Mouse (Mus musculus) megakaryocyte, embryonic 14.5 days (primary cell): ENCODE measurements at regions not wholly inside any gene's neighbourhood (a gene's known extent, or its start where the extent isn't known, plus 50 kb on each side); places are given as distances from the start of the nearest gene placed in this dataset.
A peak's percentile ranks its signal among the peaks of the same experiment; 100 is the strongest.

ENCODE experiments used
- H3K27me3 ChIP-seq: replicated peaks from 2 replicates; pipeline ENCODE3; 2012; ENCODE audit warnings: inconsistent platforms
- H3K36me3 ChIP-seq: replicated peaks from 2 replicates; pipeline ENCODE3; 2012; ENCODE audit warnings: low read length, inconsistent platforms, mixed read lengths
- H3K4me1 ChIP-seq: 2 replicates; pipeline ENCODE4 v1.6.1; 2012; ENCODE audit warnings: inconsistent platforms
- H3K4me3 ChIP-seq: replicated peaks from 2 replicates; pipeline ENCODE3; 2012; ENCODE audit warnings: moderate library complexity, mild to moderate bottlenecking, inconsistent platforms
- H3K9me3 ChIP-seq: 2 replicates; pipeline ENCODE4 v1.6.1; 2012; ENCODE audit warnings: inconsistent platforms
- FLI1 ChIP-seq: IDR thresholded peaks from 2 replicates; pipeline ENCODE4 v1.6.1; 2012; ENCODE audit warnings: low read length, inconsistent platforms, mixed read lengths
- GATA1 ChIP-seq: IDR thresholded peaks from 3 replicates; pipeline ENCODE4 v1.6.1; 2012; ENCODE audit warnings: mixed read lengths, low read length, inconsistent platforms, borderline replicate concordance

DNA sequence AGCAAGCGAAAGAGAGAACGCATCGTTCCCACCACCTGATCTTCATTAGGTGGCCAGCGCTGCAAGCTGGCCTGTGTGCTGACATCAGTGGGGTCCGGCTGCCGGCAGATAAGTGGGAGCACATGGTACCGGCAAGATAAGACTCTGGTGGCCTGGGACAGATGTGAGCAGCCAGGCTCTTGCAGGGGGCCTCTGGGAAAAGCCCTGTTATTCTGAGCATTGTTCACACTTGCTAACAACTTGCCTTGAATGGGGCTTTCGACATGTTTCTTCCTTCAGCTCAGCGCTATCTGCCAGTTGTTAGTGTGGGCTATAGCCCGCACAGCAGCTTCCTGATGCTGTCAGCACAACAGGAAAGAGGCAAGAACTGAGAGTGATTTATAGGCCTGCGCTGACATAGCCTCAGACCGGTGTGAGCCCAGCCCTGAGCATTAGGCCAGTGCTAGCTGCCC, 57.9 kb upstream of the Runx1 start:
- no peaks in the 10 kb centered on the region for H3K27me3 ChIP-seq
- H3K4me3 ChIP-seq: peak overlapping the region; percentile 86
- peaks cover 79% of the 10 kb centered on the region for H3K4me1 ChIP-seq
- H3K36me3 ChIP-seq: no peaks in the 10 kb centered on the region
- H3K9me3 ChIP-seq: no peaks in the 10 kb centered on the region
- TF ChIP-seq FLI1: no peak
- peak; percentile 74; the same call in 1 of the 3 replicates for TF ChIP-seq GATA1

DNA sequence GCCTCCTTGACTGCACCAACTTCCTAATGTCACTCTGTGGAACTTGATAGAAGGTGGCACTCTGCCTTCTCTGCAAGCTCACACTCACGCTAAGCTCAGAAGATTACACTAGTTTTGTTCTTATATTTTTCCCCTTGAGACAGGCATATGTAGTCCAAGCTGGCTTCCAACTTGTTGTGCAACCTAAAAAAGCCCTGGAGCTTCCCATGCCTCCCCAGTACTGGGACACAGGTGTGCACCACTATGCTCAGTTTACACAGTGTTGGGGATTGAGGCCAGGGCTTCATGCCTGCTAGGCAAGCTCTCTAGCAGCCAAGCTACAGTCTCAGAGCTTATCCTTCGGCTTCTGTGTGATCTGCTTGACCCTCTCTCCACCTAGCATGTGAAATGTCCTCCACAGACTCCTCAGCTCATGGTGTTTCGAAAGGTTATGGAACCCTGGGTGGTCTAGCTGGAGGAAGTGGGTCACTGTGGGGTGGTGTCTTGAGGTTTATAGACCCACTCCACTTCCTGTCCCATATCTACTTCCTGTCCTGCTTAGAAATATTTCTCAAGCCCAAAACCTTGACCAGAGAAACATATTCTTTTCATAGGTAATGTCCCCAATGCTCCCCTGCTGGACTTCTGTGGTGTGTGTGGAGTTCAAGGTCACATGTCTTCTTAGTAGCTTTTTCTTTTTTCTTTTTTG, 54.6 kb upstream of the Runx1 start:
- no peak overlapping the region for H3K4me3 ChIP-seq
- no peaks in the 10 kb centered on the region for H3K27me3 ChIP-seq
- TF ChIP-seq FLI1 (no peak), GATA1 (no peak)
- H3K9me3 ChIP-seq: no peaks in the 10 kb centered on the region
- H3K36me3 ChIP-seq: no peaks in the 10 kb centered on the region
- H3K4me1 ChIP-seq: peaks cover 75% of the 10 kb centered on the region

DNA sequence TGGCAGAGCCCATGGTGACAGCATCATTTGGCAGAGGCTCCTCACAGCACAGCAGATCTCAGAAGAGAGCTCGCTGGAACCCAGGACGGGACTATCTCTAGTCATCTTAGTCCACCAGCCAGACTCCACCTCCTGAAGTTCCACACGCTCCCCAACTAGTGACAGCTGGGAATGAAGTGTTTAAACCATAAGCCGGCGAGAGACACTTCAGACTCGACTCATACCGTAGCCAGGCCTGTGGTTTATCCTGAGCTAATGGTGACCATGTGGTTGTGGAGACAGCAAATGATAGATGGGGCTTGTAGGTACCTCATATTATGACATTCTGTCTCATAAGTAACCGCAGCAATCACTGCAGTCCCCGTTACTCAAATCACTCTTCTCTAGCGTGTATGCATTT, 52.1 kb upstream of the Runx1 start:
- peaks cover 4% of the 10 kb centered on the region; the same call in 1 of the 2 replicates for H3K9me3 ChIP-seq
- TF ChIP-seq FLI1 (no peak), GATA1 (no peak)
- peaks cover 77% of the 10 kb centered on the region for H3K4me1 ChIP-seq
- H3K36me3 ChIP-seq: peaks cover 6% of the 10 kb centered on the region
- no peak overlapping the region for H3K4me3 ChIP-seq
- H3K27me3 ChIP-seq: no peaks in the 10 kb centered on the region
